Mouse (Mus musculus) brain, embryonic 14.5 days (tissue): ENCODE results near the gene Gprasp2.
"Not testable (repeated sequence)": the region's sequence is repeated elsewhere in the genome, so short reads cannot be mapped to it uniquely, and the experiment has no call there.

ENCODE experiments used
- CTCF ChIP-seq: fragments of 200-500 bp; IDR thresholded peaks from 2 replicates; pipeline ENCODE4 v1.5.1; 2012; ENCODE audit warnings: inconsistent platforms, mild to moderate bottlenecking, moderate library complexity, borderline replicate concordance; ENCODE audit not compliant: insufficient read depth, insufficient read length; ENCODE audit errors: extremely low read depth
- POLR2A ChIP-seq: fragments of 200-500 bp; IDR thresholded peaks from 2 replicates; pipeline ENCODE4 v1.6.1; 2012; ENCODE audit warnings: mild to moderate bottlenecking, inconsistent platforms, borderline replicate concordance; ENCODE audit not compliant: poor library complexity, insufficient read depth, insufficient read length, severe bottlenecking; ENCODE audit errors: extremely low read depth

DNA sequence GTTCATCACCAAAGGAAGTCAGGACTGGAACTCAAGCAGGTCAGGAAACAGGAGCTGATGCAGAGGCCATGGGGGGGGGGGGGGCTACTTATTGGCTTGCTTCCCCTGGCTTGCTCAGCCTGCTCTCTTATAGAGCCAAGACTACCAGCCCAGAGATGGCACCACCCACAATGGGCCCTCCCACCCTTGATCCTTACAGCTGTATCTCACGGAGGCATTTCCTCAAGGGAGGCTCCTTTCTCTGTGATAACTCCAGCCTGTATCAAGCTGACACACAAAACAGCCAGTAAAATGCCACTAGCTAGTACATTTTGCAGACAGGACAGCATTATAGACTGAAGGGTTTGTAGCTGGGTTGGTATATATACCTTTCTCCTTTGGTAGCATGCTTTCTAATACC, 2.9 kb upstream of the Gprasp2 start:
- not testable (repeated sequence) for TF ChIP-seq CTCF, POLR2A
